Mouse (Mus musculus): ENCODE results near the gene Scd2.

DNA sequence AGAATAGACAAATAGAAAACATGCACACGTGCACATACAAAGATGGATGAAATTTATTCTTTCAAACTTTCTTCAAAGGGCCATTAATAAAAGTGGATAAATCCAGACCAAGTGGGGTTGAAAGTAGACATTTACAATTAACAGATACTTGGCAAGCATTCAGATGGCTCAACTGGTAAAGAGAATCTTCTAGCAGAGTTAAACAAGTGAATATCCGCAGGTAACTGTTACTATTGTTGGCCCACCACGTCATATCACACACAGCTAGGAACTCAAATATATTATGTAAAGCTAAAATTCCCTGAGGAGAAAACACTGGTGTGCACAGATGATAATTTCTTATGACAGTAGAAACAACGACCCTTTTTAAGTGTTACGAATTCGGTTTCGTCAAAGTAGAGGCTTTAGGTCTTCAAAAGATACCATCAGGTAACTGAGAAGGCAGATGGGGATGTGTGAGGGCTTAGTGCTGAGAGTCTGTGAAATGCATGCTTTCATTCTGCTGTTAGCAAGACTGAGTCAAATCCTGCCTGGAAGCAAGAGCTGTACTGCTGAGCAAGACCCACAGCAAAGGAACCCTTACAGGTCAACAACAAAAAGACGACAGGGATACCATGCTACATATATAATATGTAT lies 15.3 kb downstream of the Scd2 start:
- TF ChIP-seq CTCF (IDR thresholded peaks at IDR 0.05; ENCODE audit: low read depth): no peak
- TF ChIP-seq EP300 (IDR thresholded peaks at IDR 0.05; ENCODE audit: low read depth): no peak

All from liver, postnatal 0 days (tissue).